Mouse (Mus musculus) heart, embryonic 13.5 days (tissue): ENCODE results near the gene B2m. TPM values are rescaled to one million over a fixed set of nuclear protein-coding genes. Genes with fewer than 3 reads are reported as not detected.

Experiments used
- ATAC-seq: fragments of 200-750 bp; cut with Nextera tagmentation; 2 replicates; pipeline ENCODE4 v1.8.0; 2017; ENCODE audit warnings: moderate TSS enrichment; ENCODE audit not compliant: insufficient number of reproducible peaks, low FRiP score, low TSS enrichment; ENCODE audit errors: extremely low read depth
- H3K27ac ChIP-seq: fragments of 300-500 bp; sonication (generic); replicated peaks from 2 replicates; pipeline ENCODE4 v1.5.1; 2015; ENCODE audit warnings: moderate library complexity, mild to moderate bottlenecking, inconsistent platforms
- H3K27me3 ChIP-seq: fragments of 300-500 bp; sonication (generic); replicated peaks from 2 replicates; pipeline ENCODE4 v1.6.1; 2015; ENCODE audit warnings: mild to moderate bottlenecking, inconsistent platforms
- H3K36me3 ChIP-seq: fragments of 300-500 bp; sonication (generic); 2 replicates; pipeline ENCODE4 v1.6.1; 2015; ENCODE audit warnings: mild to moderate bottlenecking, inconsistent platforms
- H3K4me1 ChIP-seq: fragments of 300-500 bp; sonication (generic); 2 replicates; pipeline ENCODE4 v1.6.1; 2015; ENCODE audit warnings: inconsistent platforms
- H3K4me2 ChIP-seq: fragments of 300-500 bp; sonication (generic); 2 replicates; pipeline ENCODE4 v1.6.1; 2015; ENCODE audit warnings: inconsistent platforms, mild to moderate bottlenecking, moderate library complexity
- H3K4me3 ChIP-seq: fragments of 300-500 bp; sonication (generic); 2 replicates; pipeline ENCODE4 v1.5.1; 2015; ENCODE audit warnings: moderate library complexity, mild to moderate bottlenecking, inconsistent platforms
- H3K9ac ChIP-seq: fragments of 300-500 bp; sonication (generic); 2 replicates; pipeline ENCODE4 v1.6.1; 2015; ENCODE audit warnings: inconsistent platforms, mild to moderate bottlenecking, moderate library complexity
- H3K9me3 ChIP-seq: fragments of 300-500 bp; sonication (generic); 2 replicates; pipeline ENCODE4 v1.6.1; 2016; ENCODE audit warnings: inconsistent platforms
- WGBS: fragments of 180-500 bp; shearing (Covaris S2); methylation state at CpG from one replicate; pipeline ENCODE4 v1.1.7; 2015; ENCODE audit warnings: mixed read lengths; 5-methylcytosine and 5-hydroxymethylcytosine counted together
- polyA plus RNA-seq: library from polyadenylated mRNA; unstranded; fragments of >200 nt; fragmentation: Nextera tagmentation; extraction: Ambion mirVana; gene quantifications from 2 replicates; pipeline ENCODE4 v1.2.1, GENCODE M21; 2015

The B2m gene
- polyA plus RNA-seq, 1 experiment from 2014 or later: 268 TPM

GRCm38 (mm10) chr2:122151221-122151620, 3.7 kb downstream of the B2m start:
- Histone ChIP-seq H3K36me3 (peaks cover 41% of the 10 kb centered on the region), H3K27ac (no peak overlapping the region), H3K9me3 (no peaks in the 10 kb centered on the region), H3K4me1 (peaks cover 22% of the 10 kb centered on the region), H3K9ac (no peak overlapping the region), H3K4me3 (no peak overlapping the region), H3K27me3 (no peaks in the 10 kb centered on the region), H3K4me2 (no peak overlapping the region)
- 79% methylated on average over 1 of the region's 1 CpGs for WGBS
- ATAC-seq: no peak

DNA sequence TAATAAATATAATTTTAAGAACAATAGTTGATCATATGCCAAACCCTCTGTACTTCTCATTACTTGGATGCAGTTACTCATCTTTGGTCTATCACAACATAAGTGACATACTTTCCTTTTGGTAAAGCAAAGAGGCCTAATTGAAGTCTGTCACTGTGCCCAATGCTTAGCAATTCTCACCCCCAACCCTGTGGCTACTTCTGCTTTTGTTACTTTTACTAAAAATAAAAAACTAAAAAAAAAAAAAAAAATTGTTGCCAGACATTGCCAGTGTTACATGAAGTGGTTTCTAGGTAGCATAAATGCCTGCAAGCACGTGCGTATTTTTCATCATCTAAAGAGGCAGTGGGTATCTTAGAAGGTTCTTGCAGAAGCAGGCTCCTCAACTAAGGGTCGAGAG, 5.4 kb downstream of the B2m start:
- no peak for ATAC-seq
- no peak overlapping the region for H3K9ac ChIP-seq
- WGBS: 73% methylated on average over 3 of the region's 3 CpGs
- no peaks in the 10 kb centered on the region for H3K27me3 ChIP-seq
- H3K27ac ChIP-seq: no peak overlapping the region
- H3K4me2 ChIP-seq: no peak overlapping the region
- H3K4me1 ChIP-seq: peaks cover 14% of the 10 kb centered on the region
- H3K4me3 ChIP-seq: no peak overlapping the region
- no peaks in the 10 kb centered on the region for H3K9me3 ChIP-seq
- H3K36me3 ChIP-seq: peaks cover 47% of the 10 kb centered on the region

DNA sequence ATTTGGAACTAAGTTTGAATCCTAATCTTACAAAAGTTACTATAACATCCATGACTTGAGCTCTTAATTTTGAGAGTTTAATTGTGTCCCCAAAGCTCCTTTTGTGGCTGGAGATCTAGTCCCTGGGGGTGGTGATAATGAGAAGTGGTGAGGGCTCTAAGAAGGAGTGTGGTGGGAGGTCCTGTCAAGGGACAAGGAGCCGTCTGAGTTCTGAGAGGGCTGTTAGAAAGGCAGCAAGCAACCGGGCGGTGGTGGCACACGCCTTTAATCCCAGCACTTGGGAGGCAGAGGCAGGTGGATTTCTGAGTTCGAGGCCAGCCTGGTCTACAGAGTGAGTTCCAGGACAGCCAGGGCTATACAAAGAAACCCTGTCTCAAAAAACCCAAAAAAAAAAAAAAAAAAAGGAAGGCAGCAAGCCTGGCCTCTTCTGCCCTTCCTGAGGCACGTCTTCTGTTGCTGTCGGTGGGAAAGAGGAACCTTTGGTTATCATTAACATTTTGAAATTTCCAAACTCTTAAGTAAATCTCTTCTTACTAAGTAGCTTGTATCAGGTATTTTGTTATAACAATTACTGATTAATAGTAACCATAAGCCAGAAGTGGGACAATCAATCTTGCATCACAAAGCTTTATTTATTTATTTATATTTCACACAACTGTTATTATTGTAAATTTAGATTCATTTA, 6.3 kb downstream of the B2m start:
- no peak overlapping the region for H3K4me2 ChIP-seq

GRCm38 (mm10) chr2:122154479-122154878, 7.0 kb downstream of the B2m start:
- ATAC-seq: no peak
- H3K4me2 ChIP-seq: no peak overlapping the region
- H3K27me3 ChIP-seq: no peaks in the 10 kb centered on the region
- H3K27ac ChIP-seq: no peak overlapping the region
- WGBS: 88% methylated on average over 2 of the region's 2 CpGs
- peaks cover 47% of the 10 kb centered on the region for H3K36me3 ChIP-seq
- no peak overlapping the region for H3K9ac ChIP-seq
- peaks cover 11% of the 10 kb centered on the region for H3K4me1 ChIP-seq
- H3K4me3 ChIP-seq: no peak overlapping the region
- H3K9me3 ChIP-seq: no peaks in the 10 kb centered on the region

More for the DNA sequence above, 6.3 kb downstream of the B2m start:
- Histone ChIP-seq H3K27me3 (no peaks in the 10 kb centered on the region), H3K4me1 (peaks cover 14% of the 10 kb centered on the region), H3K4me3 (no peak overlapping the region), H3K9ac (no peak overlapping the region), H3K27ac (no peak overlapping the region), H3K9me3 (no peaks in the 10 kb centered on the region), H3K36me3 (peaks cover 47% of the 10 kb centered on the region)
- no peak for ATAC-seq
- 75% methylated on average over 7 of the region's 7 CpGs for WGBS

GRCm38 (mm10) chr2:122155292-122155691, 7.8 kb downstream of the B2m start:
- no peak overlapping the region for H3K4me2 ChIP-seq
- H3K9me3 ChIP-seq: no peaks in the 10 kb centered on the region
- no peak overlapping the region for H3K9ac ChIP-seq
- H3K27me3 ChIP-seq: no peaks in the 10 kb centered on the region
- H3K36me3 ChIP-seq: peaks cover 47% of the 10 kb centered on the region
- 81% methylated on average over 2 of the region's 2 CpGs for WGBS
- H3K4me1 ChIP-seq: peaks cover 11% of the 10 kb centered on the region
- no peak overlapping the region for H3K27ac ChIP-seq
- ATAC-seq: no peak
- H3K4me3 ChIP-seq: no peak overlapping the region

DNA sequence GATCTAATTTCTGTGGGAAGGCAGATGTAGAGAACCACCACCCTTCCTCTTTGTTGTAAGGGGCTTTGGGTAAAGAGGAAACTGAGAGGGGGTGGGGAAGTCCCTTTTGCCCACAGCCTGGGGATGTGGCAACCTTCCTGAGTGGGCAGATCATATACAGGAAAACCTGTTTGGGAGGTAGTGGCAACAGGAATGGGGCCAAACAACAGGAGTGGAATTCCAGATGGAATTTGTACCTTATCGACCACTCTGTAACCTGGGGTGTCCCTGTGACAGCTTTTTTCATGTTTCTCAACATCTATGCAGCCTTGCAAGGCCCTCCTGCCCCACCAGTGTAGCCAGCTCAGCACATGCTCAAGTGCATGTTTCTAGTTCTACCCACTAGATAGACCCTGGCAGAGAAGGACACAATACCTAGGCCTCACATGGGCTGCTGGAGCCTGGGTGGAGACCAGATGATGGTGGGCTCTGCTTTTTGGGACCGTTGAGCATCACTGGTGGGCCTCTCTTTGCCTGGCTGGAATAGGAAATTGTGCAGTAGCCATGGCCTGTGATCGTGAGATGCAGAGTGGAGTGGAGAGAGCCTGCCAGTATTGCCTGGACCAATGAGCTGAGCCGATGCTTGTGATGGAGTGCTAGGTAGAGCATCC, 8.7 kb downstream of the B2m start:
- no peak overlapping the region for H3K27ac ChIP-seq
- WGBS: 84% methylated on average over 4 of the region's 4 CpGs
- no peaks in the 10 kb centered on the region for H3K9me3 ChIP-seq
- no peaks in the 10 kb centered on the region for H3K27me3 ChIP-seq
- H3K9ac ChIP-seq: no peak overlapping the region
- no peak overlapping the region for H3K4me3 ChIP-seq
- no peak for ATAC-seq
- no peak overlapping the region for H3K4me2 ChIP-seq
- H3K4me1 ChIP-seq: peaks cover 17% of the 10 kb centered on the region
- H3K36me3 ChIP-seq: peaks cover 43% of the 10 kb centered on the region

GRCm38 (mm10) chr2:122157561-122157960, 10.1 kb downstream of the B2m start:
- H3K4me3 ChIP-seq: no peak overlapping the region
- ATAC-seq: no peak

GRCm38 (mm10) chr2:122158362-122158802, 10.9 kb downstream of the B2m start:
- H3K4me3 ChIP-seq: no peak overlapping the region
- peaks cover 26% of the 10 kb centered on the region for H3K4me1 ChIP-seq
- H3K9ac ChIP-seq: no peak overlapping the region
- no peaks in the 10 kb centered on the region for H3K27me3 ChIP-seq
- H3K27ac ChIP-seq: peak overlapping the region; percentile 21; the same call in 1 of the 2 replicates
- 26% methylated on average over 6 of the region's 6 CpGs for WGBS
- H3K36me3 ChIP-seq: peaks cover 23% of the 10 kb centered on the region
- peak overlapping the region; percentile 9; the same call in 1 of the 2 replicates for H3K4me2 ChIP-seq
- H3K9me3 ChIP-seq: no peaks in the 10 kb centered on the region
- ATAC-seq: no peak

More at GRCm38 (mm10) chr2:122157561-122157960, 10.1 kb downstream of the B2m start:
- Histone ChIP-seq H3K9me3 (no peaks in the 10 kb centered on the region), H3K27ac (no peak overlapping the region), H3K27me3 (no peaks in the 10 kb centered on the region), H3K36me3 (peaks cover 30% of the 10 kb centered on the region), H3K4me2 (no peak overlapping the region), H3K9ac (no peak overlapping the region), H3K4me1 (peaks cover 26% of the 10 kb centered on the region)

DNA sequence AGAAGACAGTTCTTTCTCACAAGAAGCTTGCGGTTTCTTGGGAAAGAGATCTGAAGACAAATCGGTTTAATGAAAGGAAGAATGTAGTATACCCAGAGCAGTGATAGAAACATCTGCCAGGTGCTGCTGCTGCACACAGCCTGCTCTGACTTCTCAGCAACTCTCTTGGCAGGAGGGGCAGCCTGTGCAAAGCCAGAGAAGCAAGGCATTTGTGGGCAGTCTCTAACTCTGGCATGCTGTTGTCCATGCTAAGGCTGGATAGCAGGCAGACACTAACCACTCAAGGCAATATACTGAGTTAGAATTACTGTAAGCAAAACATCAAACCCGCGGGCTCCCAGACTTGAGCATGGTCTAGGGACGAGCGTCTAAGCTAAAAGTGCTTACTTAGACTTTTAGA, 12.2 kb downstream of the B2m start:
- ATAC-seq: no peak
- 83% methylated on average over 6 of the region's 6 CpGs for WGBS

DNA sequence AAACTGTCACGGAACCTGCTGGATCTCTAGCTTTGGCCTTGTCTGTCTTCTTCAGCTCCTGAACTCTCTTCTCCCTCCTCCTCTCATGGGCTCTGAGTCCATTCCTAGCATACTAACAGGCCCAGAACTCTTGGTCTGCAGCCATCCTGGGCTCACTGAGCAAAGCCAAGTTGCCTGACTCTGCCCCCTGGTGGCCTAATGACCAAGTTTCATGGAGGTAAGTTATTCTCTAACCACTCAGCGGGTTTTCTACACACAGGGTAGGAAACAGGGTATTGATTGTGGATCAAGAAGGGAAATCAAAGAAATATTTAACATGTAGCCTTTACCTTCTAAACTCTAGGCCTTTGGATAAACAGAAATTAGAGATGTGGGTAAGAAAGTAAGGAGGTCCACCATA, 13.2 kb downstream of the B2m start, which contains the start of gene Trim69:
TSS of gene Trim69 (plus strand) at position 21 of the 400 bp plus-strand sequence.
- Histone ChIP-seq H3K36me3 (0 out of 2 replicates have a peak, but pooled peaks cover 6% of the 10 kb centered on the region), H3K9me3 (no peaks in the 10 kb centered on the region), H3K9ac (peak within 1 kb of the TSS; percentile 47; the same call in 1 of the 2 replicates), H3K4me3 (no peak within 1 kb of the TSS), H3K4me1 (peaks cover 34% of the 10 kb centered on the region), H3K27me3 (no peaks in the 10 kb centered on the region), H3K4me2 (peak within 1 kb of the TSS; percentile 46), H3K27ac (peak within 1 kb of the TSS; percentile 71)
- 33% methylated on average over 2 of the region's 2 CpGs for WGBS
- ATAC-seq: no peak

More for the DNA sequence above, 12.2 kb downstream of the B2m start:
- Histone ChIP-seq H3K27me3 (no peaks in the 10 kb centered on the region), H3K27ac (no peak overlapping the region), H3K4me1 (peaks cover 34% of the 10 kb centered on the region), H3K4me2 (no peak overlapping the region), H3K9ac (no peak overlapping the region), H3K4me3 (no peak overlapping the region), H3K36me3 (peaks cover 14% of the 10 kb centered on the region), H3K9me3 (no peaks in the 10 kb centered on the region)

DNA sequence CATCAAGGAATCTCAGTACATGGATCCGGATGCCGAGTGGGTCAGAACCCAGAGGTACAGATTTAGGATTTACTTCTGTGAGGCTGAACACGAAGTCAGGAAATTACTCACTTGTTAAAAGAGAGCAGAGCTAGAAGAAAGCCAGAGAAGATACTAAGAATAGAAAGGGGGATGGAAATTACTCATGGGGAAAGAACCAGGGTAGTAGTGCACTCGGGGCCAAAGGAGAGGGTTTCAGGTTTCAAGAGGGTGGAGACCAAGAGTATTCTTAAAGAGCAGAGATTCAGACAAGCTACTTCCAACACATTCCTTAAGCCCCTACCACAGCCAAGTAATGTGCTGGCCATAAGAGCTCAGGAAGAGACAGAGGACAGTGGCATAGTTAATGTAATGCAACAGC, 14.1 kb downstream of the B2m start:
- Histone ChIP-seq H3K4me3 (no peak overlapping the region), H3K4me2 (peak overlapping the region; percentile 46), H3K9ac (peak overlapping the region; percentile 47; the same call in 1 of the 2 replicates), H3K27ac (peak overlapping the region; percentile 71), H3K36me3 (0 out of 2 replicates have a peak, but pooled peaks cover 4% of the 10 kb centered on the region), H3K4me1 (peaks cover 34% of the 10 kb centered on the region), H3K9me3 (no peaks in the 10 kb centered on the region), H3K27me3 (no peaks in the 10 kb centered on the region)
- WGBS: 10% methylated on average over 4 of the region's 4 CpGs
- no peak for ATAC-seq
